Mouse (Mus musculus): ENCODE results near the gene Olfr90.

DNA sequence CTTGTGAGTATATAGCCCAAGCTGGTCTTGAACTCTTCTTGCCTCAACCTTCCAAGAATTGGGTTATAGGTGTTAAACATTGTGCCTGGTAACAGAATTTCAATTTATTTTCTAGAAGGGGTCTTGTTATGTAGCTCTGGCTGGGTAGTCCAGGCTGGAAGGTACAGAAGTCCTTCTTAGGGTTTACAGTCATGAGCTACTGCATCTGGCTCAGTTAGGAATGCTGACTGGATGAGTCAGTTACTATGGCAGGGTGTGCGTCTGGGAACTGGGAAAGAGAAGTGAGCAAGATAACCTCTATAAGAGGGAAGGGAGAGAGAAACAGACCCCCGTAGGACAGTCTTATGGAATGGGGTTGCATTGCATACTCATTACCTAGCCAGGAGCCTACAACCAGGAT is 12.5 kb downstream of the Olfr90 start:
- TF ChIP-seq USF1 (IDR thresholded peaks at IDR 0.05; ENCODE audit: low read depth) (no peak), CEBPB (IDR thresholded peaks at IDR 0.05; ENCODE audit: insufficient read depth, poor library complexity, severe bottlenecking) (no peak)
